Mouse (Mus musculus) liver, adult 2 months (tissue): ENCODE data around the gene Ctps. TPM values are rescaled to one million over a fixed set of nuclear protein-coding genes. Genes with fewer than 3 reads are reported as not detected.

Experiments used
- DNase-seq: peaks from one replicate; pipeline ENCODE4 v3.0.0-alpha.2; 2011; ENCODE audit warnings: low read depth, low spot score; ENCODE audit errors: extremely low read depth
- H3K27ac ChIP-seq: fragments of 200-500 bp; replicated peaks from 2 replicates; pipeline ENCODE4 v1.5.1; 2012; ENCODE audit warnings: low read depth, mild to moderate bottlenecking, control low read depth, inconsistent platforms, low read length; ENCODE audit not compliant: insufficient read depth
- H3K27me3 ChIP-seq: fragments of 200-500 bp; 2 replicates; pipeline ENCODE4 v1.6.1; 2012; ENCODE audit warnings: mild to moderate bottlenecking, moderate library complexity, low read length, inconsistent platforms; ENCODE audit not compliant: control insufficient read depth, insufficient read depth
- H3K36me3 ChIP-seq: fragments of 200-500 bp; 2 replicates; pipeline ENCODE4 v1.6.1; 2012; ENCODE audit warnings: low read length, inconsistent platforms; ENCODE audit not compliant: control insufficient read depth, insufficient read depth
- H3K4me1 ChIP-seq: fragments of 200-500 bp; 2 replicates; pipeline ENCODE4 v1.6.1; 2011; ENCODE audit warnings: low read length; ENCODE audit not compliant: control insufficient read depth, insufficient read depth
- H3K4me3 ChIP-seq: fragments of 200-500 bp; 2 replicates; pipeline ENCODE4 v1.5.1; 2011; ENCODE audit warnings: low read depth, mild to moderate bottlenecking, control low read depth, low read length, moderate library complexity; ENCODE audit not compliant: insufficient read depth
- H3K79me2 ChIP-seq: fragments of 200-500 bp; 2 replicates; pipeline ENCODE4 v1.6.1; 2012; ENCODE audit warnings: inconsistent platforms, mild to moderate bottlenecking, low read length, moderate library complexity; ENCODE audit not compliant: control insufficient read depth, insufficient read depth
- H3K9ac ChIP-seq: fragments of 200-500 bp; 2 replicates; pipeline ENCODE4 v1.6.1; 2012; ENCODE audit warnings: low read depth, mild to moderate bottlenecking, control low read depth, inconsistent platforms, low read length
- CTCF ChIP-seq: fragments of 200-500 bp; IDR thresholded peaks from 2 replicates; pipeline ENCODE4 v1.5.1; 2011; ENCODE audit warnings: low read depth, low read length, control low read depth
- POLR2A ChIP-seq: fragments of 200-500 bp; IDR thresholded peaks from 2 replicates; pipeline ENCODE4 v1.6.1; 2011; ENCODE audit warnings: low read length, control low read depth; ENCODE audit not compliant: insufficient read depth; ENCODE audit errors: extremely low read depth
- WGBS: fragments of 180-500 bp; shearing (Covaris S2); methylation state at CpG from one replicate; pipeline ENCODE4 v1.1.7; 2018; 5-methylcytosine and 5-hydroxymethylcytosine counted together
- polyA plus RNA-seq: library from polyadenylated mRNA; depleted of rRNA; stranded (reverse); fragments of >200 nt; gene quantifications from 2 replicates; pipeline ENCODE4 v1.2.3, GENCODE M21; 2012
- total RNA-seq: library from RNA; depleted of rRNA; stranded (reverse); fragments of >200 nt; gene quantifications from 2 replicates; pipeline ENCODE4 v1.2.3, GENCODE M21; 2014

The Ctps gene
- total and polyA plus RNA-seq, 2 experiments, result 1.1 to 1.8 TPM

DNA sequence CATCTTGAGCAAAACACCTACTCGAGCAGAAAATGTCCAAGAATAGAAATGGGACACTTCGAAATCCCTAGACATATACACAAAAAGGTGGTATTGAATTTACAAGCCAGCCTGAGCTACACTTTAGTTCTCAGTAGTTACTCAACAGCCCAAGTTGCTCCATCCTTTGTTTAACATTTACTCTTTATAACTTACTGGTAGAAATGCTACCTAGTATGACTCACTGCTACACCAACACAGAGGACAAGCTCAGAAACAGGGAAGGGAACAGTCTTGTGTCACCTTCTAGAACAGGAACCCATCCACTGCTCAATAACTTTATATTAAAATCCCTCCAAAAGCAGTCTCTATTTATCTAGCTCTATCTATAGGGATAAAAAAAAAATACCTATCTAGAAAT is 4.3 kb downstream of the Ctps start:
- H3K4me1 ChIP-seq, result peaks cover 7% of the 10 kb centered on the region
- H3K9ac ChIP-seq, result no peak overlapping the region
- no peak overlapping the region for H3K27ac ChIP-seq
- H3K79me2 ChIP-seq, result no peaks in the 10 kb centered on the region
- no peak for DNase-seq
- no peaks in the 10 kb centered on the region for H3K27me3 ChIP-seq
- H3K4me3 ChIP-seq, result no peak overlapping the region
- WGBS, result 33% methylated on average over 2 of the region's 2 CpGs
- peaks cover 4% of the 10 kb centered on the region for H3K36me3 ChIP-seq
- TF ChIP-seq POLR2A (no peak), CTCF (no peak)

DNA sequence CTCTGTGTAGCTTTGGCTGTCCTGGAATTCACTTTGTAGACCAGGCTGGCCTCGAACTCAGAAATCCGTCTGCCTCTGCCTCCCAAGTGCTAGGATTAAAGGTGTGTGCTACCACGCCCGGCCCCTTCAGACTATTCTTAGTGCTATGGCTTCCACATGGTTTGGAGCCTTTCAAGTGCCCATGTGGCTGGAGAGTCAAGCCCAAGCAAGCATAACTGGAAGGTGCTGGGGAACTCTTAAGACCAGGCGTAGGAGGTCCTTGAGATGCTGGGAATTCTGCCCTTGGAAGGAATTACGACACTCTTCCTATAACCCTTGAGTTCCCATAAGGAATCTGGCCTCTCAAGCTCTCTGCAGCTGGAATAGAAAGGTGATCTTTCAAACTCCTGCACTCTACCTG is 13.5 kb downstream of the Ctps start:
- WGBS, result 95% methylated on average over 6 of the region's 6 CpGs
- no peak for DNase-seq
- Histone ChIP-seq H3K4me1 (no peaks in the 10 kb centered on the region), H3K27me3 (no peaks in the 10 kb centered on the region), H3K27ac (no peak overlapping the region), H3K4me3 (no peak overlapping the region), H3K79me2 (no peaks in the 10 kb centered on the region), H3K9ac (no peak overlapping the region), H3K36me3 (peaks cover 40% of the 10 kb centered on the region)
- no peak for TF ChIP-seq CTCF
- no peak for TF ChIP-seq POLR2A

DNA sequence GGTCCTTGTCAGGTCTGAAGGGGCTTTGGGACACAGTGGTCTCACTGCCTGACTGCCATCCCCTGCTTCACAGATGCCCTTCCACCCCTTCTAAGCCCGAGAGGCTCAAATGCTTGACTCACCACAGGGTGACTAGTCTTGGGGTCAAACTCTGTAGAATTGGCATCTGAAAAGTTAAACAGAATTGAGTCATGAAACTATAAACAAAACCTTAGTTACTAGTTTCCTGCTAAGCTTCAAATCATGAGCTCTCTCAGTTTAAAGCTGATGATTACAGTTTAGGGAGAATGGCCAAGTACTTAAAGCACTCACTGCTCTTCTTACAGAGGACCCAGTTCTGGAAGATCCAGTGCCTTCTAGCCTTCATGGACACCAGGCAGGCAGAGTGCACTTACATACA is 25.2 kb downstream of the Ctps start:
- Histone ChIP-seq H3K79me2 (no peaks in the 10 kb centered on the region), H3K36me3 (peaks cover 36% of the 10 kb centered on the region), H3K9ac (no peak overlapping the region), H3K4me3 (no peak overlapping the region), H3K4me1 (no peaks in the 10 kb centered on the region), H3K27ac (no peak overlapping the region), H3K27me3 (no peaks in the 10 kb centered on the region)
- DNase-seq, result no peak
- 81% methylated on average over 1 of the region's 1 CpGs for WGBS
- TF ChIP-seq POLR2A, result no peak
- TF ChIP-seq CTCF, result no peak

DNA sequence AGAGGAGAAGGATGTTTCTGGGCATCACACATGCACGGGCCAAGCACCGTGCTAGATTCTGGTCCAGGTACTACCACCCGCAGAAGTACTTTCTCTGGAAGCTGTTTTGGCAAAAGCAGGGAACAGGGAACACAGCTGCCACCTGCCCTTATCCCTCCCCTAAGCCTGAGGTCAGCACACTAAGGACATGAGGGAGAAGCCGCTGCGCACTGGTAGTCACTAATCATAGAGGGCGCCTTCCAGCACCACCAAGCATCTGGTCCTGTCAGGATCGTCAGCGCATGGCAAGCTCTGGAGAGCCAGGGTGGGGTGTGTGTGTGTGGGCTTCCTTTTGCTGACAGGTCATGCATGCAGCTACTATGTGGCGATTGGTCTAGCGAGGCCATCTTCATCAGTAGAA is 31.4 kb downstream of the Ctps start:
- Histone ChIP-seq H3K79me2 (no peaks in the 10 kb centered on the region), H3K4me1 (no peaks in the 10 kb centered on the region), H3K36me3 (peaks cover 15% of the 10 kb centered on the region), H3K4me3 (no peak overlapping the region), H3K27ac (no peak overlapping the region), H3K9ac (no peak overlapping the region), H3K27me3 (no peaks in the 10 kb centered on the region)
- DNase-seq, result no peak
- 99% methylated on average over 10 of the region's 10 CpGs for WGBS
- no peak for TF ChIP-seq POLR2A
- TF ChIP-seq CTCF, result no peak

DNA sequence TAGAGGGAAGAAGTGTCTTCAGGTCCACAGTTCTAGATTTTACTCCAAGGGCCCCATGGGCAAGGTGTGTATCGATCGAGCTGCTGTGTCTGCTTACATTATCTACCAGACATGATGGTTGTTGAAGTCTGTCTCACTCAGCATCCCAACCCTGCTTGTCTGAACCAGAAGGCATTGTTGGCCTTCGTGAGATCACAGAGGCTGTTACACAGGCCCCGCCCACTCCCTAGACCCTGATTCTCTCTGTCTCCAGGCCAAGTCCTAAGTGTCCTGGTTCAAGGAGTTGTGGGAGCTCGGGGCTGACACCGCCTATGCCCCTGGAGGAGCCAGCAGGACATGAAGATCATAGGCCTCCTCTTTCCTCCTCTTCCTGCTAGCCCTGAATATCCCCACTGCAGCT is 38.1 kb downstream of the Ctps start, which contains the start of gene Slfnl1:
TSS of gene Slfnl1 (plus strand) at position 246 of the 400 bp plus-strand sequence.
- WGBS, result 94% methylated on average over 6 of the region's 6 CpGs
- TF ChIP-seq POLR2A, result no peak
- TF ChIP-seq CTCF, result no peak
- no peak within 1 kb of the TSS for H3K9ac ChIP-seq

DNA sequence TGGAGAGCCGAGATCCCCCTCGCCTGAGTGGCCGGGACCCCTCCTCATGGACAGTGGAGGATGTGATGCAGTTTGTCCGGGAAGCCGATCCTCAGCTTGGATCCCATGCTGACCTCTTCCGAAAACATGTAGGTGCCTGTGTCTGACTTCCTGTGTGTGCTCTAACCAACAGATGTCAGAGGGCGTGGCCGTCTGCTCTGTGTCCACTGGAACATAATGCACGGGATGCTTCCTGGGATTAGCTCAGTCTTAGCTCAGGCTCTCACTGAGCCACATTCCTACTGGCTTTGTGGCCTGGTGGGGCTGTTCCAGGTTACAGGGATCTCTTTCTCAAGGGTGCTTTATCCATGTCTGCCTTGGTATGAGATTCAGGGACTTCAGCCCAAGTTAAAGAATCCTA is 41.9 kb downstream of the Ctps start:
- no peak for TF ChIP-seq CTCF
- no peak for TF ChIP-seq POLR2A
- DNase-seq, result no peak
- Histone ChIP-seq H3K79me2 (no peaks in the 10 kb centered on the region), H3K27me3 (no peaks in the 10 kb centered on the region), H3K9ac (no peak overlapping the region), H3K4me3 (no peak overlapping the region), H3K36me3 (peaks cover 15% of the 10 kb centered on the region), H3K27ac (no peak overlapping the region), H3K4me1 (no peaks in the 10 kb centered on the region)
- WGBS, result 92% methylated on average over 9 of the region's 9 CpGs

More for the DNA sequence above, 38.1 kb downstream of the Ctps start, which contains the start of gene Slfnl1:
- H3K36me3 ChIP-seq, result peaks cover 2% of the 10 kb centered on the region; the same call in 1 of the 2 replicates
- H3K27me3 ChIP-seq, result no peaks in the 10 kb centered on the region
- H3K79me2 ChIP-seq, result no peaks in the 10 kb centered on the region
- no peaks in the 10 kb centered on the region for H3K4me1 ChIP-seq
- no peak within 1 kb of the TSS for H3K27ac ChIP-seq
- no peak for DNase-seq
- H3K4me3 ChIP-seq, result no peak within 1 kb of the TSS
